Mouse (Mus musculus) Patski (cell line): Measurements from ENCODE around the gene Smarcd1. TPM values are rescaled to one million over a fixed set of nuclear protein-coding genes. Genes with fewer than 3 reads are reported as not detected.
"Not testable (repeated sequence)": the region's sequence is repeated elsewhere in the genome, so short reads cannot be mapped to it uniquely, and the experiment has no call there.

Experiments used
- ATAC-seq: fragments of 100-300 bp; one replicate; pipeline ENCODE4 v1.8.0; 2021
- CTCF ChIA-PET: fragments of 350-600 bp; sonication (Branson Sonifier 250); formaldehyde crosslinking; loops from one replicate; lab custom pipeline; 2022; ENCODE audit warnings: inconsistent platforms; lab: Charles Lee
- POLR2A ChIA-PET: fragments of 350-600 bp; sonication (Branson Sonifier 250); formaldehyde crosslinking; loops from one replicate; lab custom pipeline; 2022; ENCODE audit warnings: antibody characterized with exemption, inconsistent platforms; lab: Charles Lee
- DNase-seq: peaks from one replicate; pipeline ENCODE4 v3.0.0-alpha.2; 2011; ENCODE audit warnings: low read depth, low spot score
- H3K27me3 ChIP-seq: fragments of 371-371 bp; one replicate; pipeline ENCODE4 v1.5.1; 2021
- CTCF ChIP-seq: fragments of 100-300 bp; IDR thresholded peaks from one replicate; pipeline ENCODE4 v1.5.1; 2021
- in situ Hi-C: fragments of 300-500 bp; cut with MboI; formaldehyde crosslinking; loops from 3 replicates; pipeline ENCODE4 v1.11.1; 2018; ENCODE audit warnings: low pct_unique_long_range_greater_than_20kb, mixed read lengths
- polyA plus RNA-seq: library from polyadenylated mRNA; unstranded; gene quantifications from one replicate; pipeline ENCODE4 v1.2.3, GENCODE M21; 2021

Smarcd1 gene
- polyA plus RNA-seq, 1 experiment from 2014 or later = 46.8 TPM

GRCm38 (mm10) chr15:99679008-99679407 lies 22.9 kb upstream of the Smarcd1 start:
- TF ChIP-seq CTCF = no peak
- CTCF ChIA-PET = interaction anchor here (1.1 to 2.3 kb wide), 4 partner anchors 10 to 83 kb away, joined by 3 to 5 read pairs (median 3); no protein-coding TSS in a partner anchor
- in situ Hi-C loops = no loop called here
- ATAC-seq (no peak), DNase-seq (no peak)
- H3K27me3 ChIP-seq = no peaks in the 10 kb centered on the region
- POLR2A ChIA-PET = no interaction called here

- TF ChIP-seq CTCF = peak; percentile 56
- POLR2A ChIA-PET = interaction anchor here (0.5 kb wide), 1 partner anchor 249 kb away, joined by 6 read pairs; no protein-coding TSS in a partner anchor
- in situ Hi-C loops = loop anchor here (10.0 kb wide), 1 partner anchor 232 kb away; no protein-coding TSS in a partner anchor
- H3K27me3 ChIP-seq = no peaks in the 10 kb centered on the region
- ATAC-seq (no peak), DNase-seq (no peak)
- CTCF ChIA-PET = interaction anchor here (1.0 to 1.5 kb wide), 3 partner anchors 9 to 14 kb away, joined by 3 to 5 read pairs (median 4); no protein-coding TSS in a partner anchor
Observed at GRCm38 (mm10) chr15:99682880-99683279, 19.0 kb upstream of the Smarcd1 start.

GRCm38 (mm10) chr15:99684156-99684555 lies 17.8 kb upstream of the Smarcd1 start:
- no peak for TF ChIP-seq CTCF
- in situ Hi-C loops = loop anchor here (10.0 kb wide), 1 partner anchor 231 kb away; no protein-coding TSS in a partner anchor
- ATAC-seq = no peak
- CTCF ChIA-PET = interaction anchor here (1.0 to 1.5 kb wide), 4 partner anchors 10 to 213 kb away, joined by 3 to 5 read pairs (median 4); partner anchors contain the start of gene Cox14
- POLR2A ChIA-PET = no interaction called here
- DNase-seq = no peak
- H3K27me3 ChIP-seq = no peaks in the 10 kb centered on the region

- ATAC-seq (peak; percentile 58), DNase-seq (peak; percentile 17)
- no peaks in the 10 kb centered on the region for H3K27me3 ChIP-seq
- TF ChIP-seq CTCF = peak; percentile 89
- CTCF ChIA-PET = interaction anchor here (0.7 to 2.1 kb wide), 13 partner anchors 10 to 194 kb away, joined by 3 to 15 read pairs (median 4); partner anchors contain the start of gene Asic1
- POLR2A ChIA-PET = no interaction called here
- in situ Hi-C loops = loop anchor here (5.0 to 10.0 kb wide), 2 partner anchors 196 to 226 kb away; no protein-coding TSS in a partner anchor
Observed at GRCm38 (mm10) chr15:99688712-99689111, 13.2 kb upstream of the Smarcd1 start.

DNA sequence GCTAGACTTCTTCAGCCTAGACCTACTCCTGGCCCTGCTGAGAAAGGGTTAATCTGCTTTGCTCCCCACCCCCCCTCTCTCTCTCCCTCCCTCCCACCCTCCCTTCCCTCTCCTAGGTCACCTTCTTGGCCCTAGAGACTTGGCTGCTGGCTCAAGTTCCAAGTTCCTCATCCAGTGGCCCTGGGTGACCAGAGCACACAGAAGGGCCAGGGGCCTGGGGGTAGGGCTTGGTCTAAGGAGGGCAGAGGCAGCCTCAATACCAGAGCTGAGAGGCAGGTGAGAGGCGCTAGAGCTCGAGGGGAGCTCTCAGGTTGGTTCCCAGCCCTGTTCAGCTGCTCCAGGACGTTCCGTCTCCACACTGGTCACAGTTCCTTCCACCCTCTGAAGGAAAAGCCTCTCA lies 11.0 kb upstream of the Smarcd1 start:
- TF ChIP-seq CTCF = no peak
- no peaks in the 10 kb centered on the region for H3K27me3 ChIP-seq
- DNase-seq = no peak
- CTCF ChIA-PET = interaction anchor here (0.8 to 2.6 kb wide), 4 partner anchors 15 to 95 kb away, joined by 3 to 13 read pairs (median 4); partner anchors contain the start of gene Aqp6
- in situ Hi-C loops = no loop called here
- POLR2A ChIA-PET = interaction anchor here (0.6 kb wide), 1 partner anchor 10 kb away, joined by 6 read pairs; no protein-coding TSS in a partner anchor
- ATAC-seq = no peak

DNA sequence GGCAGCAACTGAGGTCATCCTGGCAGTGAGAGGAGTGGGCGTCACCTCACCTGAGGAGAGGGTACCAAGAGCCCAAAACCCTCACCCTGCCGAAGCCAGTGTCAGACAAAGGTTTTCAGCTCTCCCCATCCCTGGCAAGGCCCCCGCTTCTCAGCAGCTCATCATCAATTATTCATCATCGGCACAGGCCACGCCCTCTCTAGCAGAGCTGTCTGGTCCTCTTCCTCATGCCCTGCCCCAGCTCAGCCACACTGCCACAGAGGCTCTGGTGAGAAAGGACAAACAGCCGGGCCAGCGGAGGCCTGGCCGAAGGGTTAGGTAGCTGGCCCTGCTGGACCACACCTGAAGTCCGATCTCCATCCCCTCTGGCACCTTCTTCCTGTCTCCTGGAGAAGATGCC lies 10.0 kb upstream of the Smarcd1 start:
- no peak for DNase-seq
- TF ChIP-seq CTCF = no peak
- in situ Hi-C loops = no loop called here
- ChIA-PET CTCF (interaction anchor here (0.9 to 2.6 kb wide), 4 partner anchors 9 to 96 kb away, joined by 3 to 13 read pairs (median 4); partner anchors contain the start of gene Aqp6), POLR2A (no interaction called here)
- H3K27me3 ChIP-seq = no peaks in the 10 kb centered on the region
- no peak for ATAC-seq

- ChIA-PET CTCF (no interaction called here), POLR2A (no interaction called here)
- H3K27me3 ChIP-seq = no peaks in the 10 kb centered on the region
- DNase-seq = no peak
- in situ Hi-C loops = no loop called here
- TF ChIP-seq CTCF = no peak
- no peak for ATAC-seq
Observed at GRCm38 (mm10) chr15:99697309-99697708, 4.6 kb upstream of the Smarcd1 start.

DNA sequence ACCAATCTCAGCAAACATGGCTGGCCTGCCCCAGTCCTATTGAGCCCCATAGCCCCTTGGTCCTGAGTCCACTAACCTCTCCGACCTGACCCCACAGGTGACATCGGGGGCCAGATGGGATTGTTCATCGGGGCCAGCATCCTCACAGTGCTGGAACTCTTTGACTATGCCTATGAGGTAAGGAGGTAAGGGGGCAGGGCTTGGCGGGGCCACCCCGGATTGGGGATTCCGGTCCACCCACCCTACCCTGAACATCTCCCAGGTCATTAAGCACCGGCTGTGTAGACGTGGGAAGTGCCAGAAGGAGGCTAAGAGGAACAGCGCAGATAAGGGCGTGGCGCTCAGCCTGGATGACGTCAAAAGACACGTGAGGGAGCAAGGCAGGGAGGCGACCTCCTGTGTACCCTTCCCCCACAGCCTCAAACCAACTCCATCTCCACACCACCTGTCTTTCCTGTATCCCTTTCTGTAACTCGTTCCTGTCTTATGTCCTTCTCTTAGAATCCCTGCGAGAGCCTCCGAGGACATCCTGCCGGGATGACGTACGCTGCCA lies 3.3 kb upstream of the Smarcd1 start:
- CTCF ChIA-PET = no interaction called here
- in situ Hi-C loops = no loop called here
- DNase-seq (no peak), ATAC-seq (no peak)
- no peaks in the 10 kb centered on the region for H3K27me3 ChIP-seq
- TF ChIP-seq CTCF = no peak
- POLR2A ChIA-PET = no interaction called here

DNA sequence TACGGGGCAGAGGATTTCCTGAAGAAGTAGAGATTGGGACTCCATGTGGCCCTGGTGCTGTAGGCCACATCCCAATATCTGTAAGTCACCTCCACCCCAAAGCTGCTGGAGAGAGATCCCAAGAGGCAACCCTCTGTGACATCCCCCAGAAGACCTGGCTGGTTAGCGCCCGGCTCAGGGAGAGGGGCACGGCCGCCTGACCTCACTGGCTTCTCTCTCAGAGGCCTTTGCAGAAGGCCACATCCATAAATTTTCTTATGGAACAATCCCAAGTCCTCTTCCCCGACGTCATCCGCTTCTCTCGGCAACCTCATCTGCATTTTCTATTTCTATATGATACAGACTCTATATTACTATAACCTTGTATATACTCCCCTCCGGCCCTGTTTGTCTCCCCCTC lies 2.2 kb upstream of the Smarcd1 start:
- DNase-seq (no peak), ATAC-seq (no peak)
- in situ Hi-C loops = no loop called here
- ChIA-PET POLR2A (no interaction called here), CTCF (interaction anchor here (1.2 kb wide), 1 partner anchor 11 kb away, joined by 5 read pairs; no protein-coding TSS in a partner anchor)
- no peak for TF ChIP-seq CTCF
- no peaks in the 10 kb centered on the region for H3K27me3 ChIP-seq

GRCm38 (mm10) chr15:99700219-99701106 lies 1.5 kb upstream of the Smarcd1 start:
- CTCF ChIA-PET = interaction anchor here (1.2 kb wide), 1 partner anchor 12 kb away, joined by 5 read pairs; no protein-coding TSS in a partner anchor
- no peaks in the 10 kb centered on the region for H3K27me3 ChIP-seq
- POLR2A ChIA-PET = interaction anchor here (0.8 kb wide), 1 partner anchor 23 kb away, joined by 3 read pairs; no protein-coding TSS in a partner anchor
- TF ChIP-seq CTCF = no peak
- DNase-seq (no peak), ATAC-seq (no peak)
- in situ Hi-C loops = no loop called here

DNA sequence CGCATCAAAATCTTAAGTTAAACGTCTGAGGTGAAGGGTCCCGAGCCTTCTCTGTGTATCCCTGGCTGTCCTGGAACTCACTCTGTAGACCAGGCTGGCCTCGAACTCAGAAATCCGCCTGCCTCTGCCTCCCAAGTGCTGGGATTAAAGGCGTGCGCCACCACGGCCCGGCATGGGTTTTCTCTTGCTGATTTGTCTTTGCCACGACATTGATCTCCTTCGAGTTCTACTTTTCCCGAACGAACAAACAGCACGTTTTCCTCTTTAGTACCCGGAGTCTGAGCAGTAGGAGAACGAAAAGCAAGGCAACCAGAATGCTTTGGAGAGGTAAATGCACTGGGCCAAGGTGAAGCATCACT lies 310 bp upstream of the Smarcd1 start:
- H3K27me3 ChIP-seq, in situ Hi-C loops, CTCF ChIA-PET, DNase-seq, ATAC-seq: not testable (repeated sequence)
- POLR2A ChIA-PET = interaction anchor here (0.6 kb wide), 1 partner anchor 303 kb away, joined by 3 read pairs; no protein-coding TSS in a partner anchor
